Mouse (Mus musculus) urinary bladder, postnatal 10 days (tissue): ENCODE data around the gene Gjb1.

ENCODE experiments used
- DNase-seq: peaks from one replicate; pipeline ENCODE4 v3.0.0; 2022; ENCODE audit warnings: low spot score

Gjb1 gene

DNA sequence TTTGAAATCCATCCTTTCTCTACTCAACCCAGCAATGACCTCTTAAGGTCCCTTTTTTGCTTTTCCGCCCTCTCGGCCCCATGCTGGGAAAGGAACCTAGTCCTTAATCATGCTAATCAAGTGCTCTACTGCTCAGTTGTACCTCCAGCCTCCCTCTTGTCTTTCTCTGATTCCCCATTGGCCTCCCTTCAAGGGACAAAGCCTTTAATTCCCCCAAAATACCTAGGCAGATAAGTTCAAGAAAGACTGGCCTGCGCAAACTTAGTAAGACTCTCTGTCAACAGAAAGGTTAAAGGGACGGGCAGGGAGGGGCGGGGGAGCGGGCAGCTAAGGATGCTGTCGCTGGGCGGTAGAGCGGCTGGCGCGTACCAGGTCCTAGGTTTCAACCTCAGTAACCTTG lies 20.3 kb downstream of the Gjb1 start:
- DNase-seq, result no peak

DNA sequence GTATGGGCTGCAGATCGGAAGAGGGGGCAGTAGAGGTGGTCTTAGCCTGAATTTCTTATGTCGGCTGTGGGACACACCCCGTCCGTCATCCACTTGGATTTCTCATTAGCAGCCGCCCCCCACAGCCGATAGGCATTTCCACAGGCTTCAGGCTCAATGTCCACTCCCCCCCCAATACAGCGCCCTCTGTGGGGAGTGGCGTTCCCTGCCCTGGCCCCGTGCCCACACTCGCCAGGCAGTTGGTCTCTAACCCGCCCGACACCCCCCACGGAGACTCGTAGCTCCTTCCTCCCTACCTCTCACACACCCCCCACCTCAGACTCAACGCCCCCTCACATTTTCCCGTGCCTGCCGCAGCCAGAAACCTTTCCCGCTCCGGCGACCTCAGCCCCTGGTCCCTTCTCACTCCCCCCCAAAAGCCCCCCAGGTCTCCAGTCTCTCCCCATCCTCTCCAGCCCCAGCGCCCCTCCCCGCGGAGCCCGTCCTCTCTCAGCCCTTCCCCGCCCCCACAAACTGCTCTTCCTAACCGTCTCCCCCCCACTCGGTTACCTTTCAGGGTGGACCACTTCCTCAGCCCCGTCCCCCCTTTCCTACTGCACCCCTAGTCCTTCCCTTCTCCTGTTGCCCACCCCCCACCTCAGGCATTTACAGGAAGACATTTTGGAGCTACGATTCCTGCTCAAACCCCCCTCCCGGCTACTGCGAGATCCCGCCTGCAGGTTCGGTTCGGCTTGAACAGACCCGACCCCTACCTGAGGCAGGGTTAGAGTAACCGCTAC lies 43.0 kb downstream of the Gjb1 start:
- no peak for DNase-seq

DNA sequence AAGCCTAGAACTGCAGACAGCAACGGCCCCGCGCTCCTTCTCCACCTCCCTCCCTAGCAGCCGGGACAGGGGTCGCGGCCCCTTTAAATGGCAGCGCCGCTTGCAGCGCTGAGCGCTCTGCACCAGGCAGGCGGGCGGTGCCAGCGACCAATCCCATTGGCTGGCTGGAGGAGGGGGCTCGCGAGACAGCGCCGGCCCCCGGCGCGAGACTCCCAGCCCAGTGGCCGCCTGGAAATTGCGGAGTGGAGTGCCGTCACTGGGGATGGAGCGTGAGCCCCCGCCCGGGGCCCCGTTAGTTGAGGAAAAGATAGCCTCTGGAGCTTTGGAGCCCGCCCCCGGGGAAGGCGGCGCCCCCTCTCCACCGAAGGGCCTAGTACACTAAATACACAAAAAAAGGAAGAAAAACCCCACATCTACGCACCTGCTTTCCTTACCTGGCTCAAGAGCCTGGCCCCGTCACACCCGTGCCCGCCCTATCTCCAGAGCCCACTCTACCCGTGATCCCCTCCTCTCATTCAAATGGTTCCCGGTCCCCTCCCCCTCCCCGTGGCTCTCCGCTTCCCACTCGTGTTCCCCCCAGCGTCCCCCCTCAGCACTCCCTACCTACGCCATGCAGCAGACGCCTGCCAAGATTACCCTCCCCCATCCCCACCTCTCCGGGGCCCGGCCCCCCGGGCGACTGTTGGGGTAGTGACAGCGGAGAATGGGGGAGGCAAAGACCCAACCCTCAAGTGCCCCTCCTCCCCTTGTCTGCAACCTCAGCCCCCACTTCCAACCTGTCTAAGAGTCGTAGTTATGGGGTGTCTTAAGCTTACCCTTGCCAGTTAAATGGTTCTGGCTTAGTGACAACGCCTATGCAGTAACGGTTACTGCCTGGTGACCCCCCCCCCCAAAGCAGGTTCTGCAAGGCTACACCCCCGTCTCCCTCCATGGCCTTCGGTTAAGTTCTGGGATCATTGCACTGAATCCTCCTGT lies 43.8 kb downstream of the Gjb1 start:
- DNase-seq, result peak; percentile 54

DNA sequence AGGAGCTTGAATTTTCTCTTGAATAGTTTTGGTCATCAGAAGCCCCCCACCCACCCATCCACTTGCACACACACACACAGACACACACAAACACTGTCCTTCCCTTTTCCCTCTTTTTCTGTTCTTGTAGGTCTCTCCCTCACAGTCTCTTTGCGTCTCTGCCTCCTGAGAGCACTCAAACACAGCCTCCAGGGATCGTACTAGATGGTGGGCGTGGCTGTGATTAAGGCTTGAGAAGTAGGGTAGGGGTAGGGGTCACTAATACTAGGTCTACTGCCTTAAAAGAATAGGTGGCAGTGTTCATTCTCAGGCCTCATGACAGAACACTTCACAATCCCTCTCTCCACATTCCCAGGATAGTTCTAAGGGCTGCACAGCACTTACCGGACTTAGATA lies 44.5 kb downstream of the Gjb1 start, which contains the start of gene Zmym3:
Zmym3 (minus strand) TSS at position 150 of the 396 bp plus-strand sequence.
- DNase-seq, result no peak

DNA sequence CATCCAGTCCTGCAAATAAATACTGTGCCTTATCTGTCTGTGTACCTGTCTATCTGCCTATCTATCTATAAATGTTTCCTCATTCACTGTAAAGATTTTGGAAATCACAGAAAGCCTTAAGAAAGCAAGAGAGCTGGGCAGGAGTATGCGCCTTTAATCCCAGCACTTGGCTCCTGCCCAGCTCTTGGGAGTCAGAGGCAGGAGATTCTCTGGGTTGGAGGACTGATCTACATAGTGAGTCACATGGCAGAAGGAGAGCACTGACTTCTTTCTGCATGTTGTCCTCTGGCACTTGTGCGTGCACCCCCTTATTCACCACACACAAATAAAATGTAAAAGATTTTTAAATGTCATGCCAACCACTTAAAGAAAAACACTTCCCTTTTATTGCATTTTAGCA lies 47.3 kb downstream of the Gjb1 start:
- no peak for DNase-seq

DNA sequence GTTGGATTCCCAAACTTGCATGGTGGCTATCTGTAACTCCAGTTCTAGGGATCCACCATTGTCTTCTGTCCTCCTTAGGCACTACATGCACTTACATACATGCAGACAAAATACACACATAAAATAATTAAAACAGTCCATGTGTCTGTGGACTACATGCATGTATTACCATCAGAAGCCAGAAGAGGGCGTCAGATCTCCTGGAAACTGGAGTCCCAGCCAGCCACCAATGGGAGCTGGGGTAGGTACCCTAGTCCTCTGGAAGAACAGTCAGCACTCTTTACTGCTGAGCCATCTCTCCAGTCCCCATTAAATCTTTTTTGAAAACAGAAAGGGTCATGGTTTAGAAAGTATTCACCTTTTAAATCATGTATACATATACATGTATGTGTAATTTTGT lies 51.6 kb downstream of the Gjb1 start:
- no peak for DNase-seq

DNA sequence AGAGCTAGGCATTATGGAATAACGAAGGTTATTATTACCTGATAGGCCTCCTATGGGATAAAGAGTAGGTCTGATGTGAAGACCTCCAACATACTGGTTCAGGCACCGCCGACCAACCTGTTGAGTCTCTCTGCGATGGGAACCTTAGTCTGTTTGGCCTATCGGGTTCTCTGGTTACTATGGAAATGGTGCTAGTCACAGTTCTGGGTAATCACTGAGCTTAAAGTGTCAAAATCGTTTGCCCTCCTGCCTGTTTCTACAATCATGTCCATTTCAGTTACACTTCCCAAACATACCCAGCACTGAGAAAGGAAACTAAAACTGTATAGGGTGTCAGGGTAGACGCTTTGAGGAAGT lies 52.6 kb downstream of the Gjb1 start:
- DNase-seq, result no peak

DNA sequence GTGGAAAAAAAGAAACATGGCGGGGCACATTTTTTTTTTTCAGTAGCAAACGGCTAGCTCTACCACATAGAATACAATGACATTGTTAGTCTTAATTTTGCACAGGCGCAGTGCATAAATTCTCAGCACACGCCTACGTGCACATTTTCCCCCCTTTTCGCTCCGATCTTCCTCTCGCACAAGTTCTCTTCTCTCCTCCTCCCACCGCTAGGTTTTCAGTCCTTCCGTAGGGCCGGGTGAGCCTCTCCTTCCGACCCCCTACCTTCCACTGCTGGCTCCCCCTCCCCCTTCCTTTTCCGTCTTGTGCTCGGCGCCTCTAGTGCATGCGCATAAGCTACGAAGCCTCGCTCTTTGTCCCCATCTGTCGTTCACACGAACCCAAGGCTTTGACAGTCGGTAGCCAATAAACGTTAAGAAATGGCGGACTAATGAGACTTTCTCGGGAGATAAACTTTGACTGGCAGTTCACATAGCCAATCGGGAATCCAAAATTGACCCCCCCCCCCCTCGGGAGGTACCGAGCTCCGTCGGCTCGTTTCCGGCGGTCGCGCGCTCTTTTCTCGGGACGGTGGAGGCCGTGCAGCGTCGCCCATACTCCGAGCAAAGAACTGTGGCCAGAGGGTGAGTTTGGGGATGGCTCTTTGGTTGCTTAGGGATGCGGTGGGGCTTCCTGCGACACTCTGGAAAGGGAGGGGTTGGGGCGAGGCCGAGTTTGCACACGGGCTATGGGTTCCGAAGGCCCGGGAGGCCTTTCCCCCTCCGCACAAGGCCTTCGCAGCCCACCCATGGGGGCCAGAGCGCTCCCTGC lies 53.2 kb downstream of the Gjb1 start, which contains the start of gene Nono:
Nono (plus strand) TSS at position 177 of the 808 bp plus-strand sequence.
- peak; percentile 11 for DNase-seq

DNA sequence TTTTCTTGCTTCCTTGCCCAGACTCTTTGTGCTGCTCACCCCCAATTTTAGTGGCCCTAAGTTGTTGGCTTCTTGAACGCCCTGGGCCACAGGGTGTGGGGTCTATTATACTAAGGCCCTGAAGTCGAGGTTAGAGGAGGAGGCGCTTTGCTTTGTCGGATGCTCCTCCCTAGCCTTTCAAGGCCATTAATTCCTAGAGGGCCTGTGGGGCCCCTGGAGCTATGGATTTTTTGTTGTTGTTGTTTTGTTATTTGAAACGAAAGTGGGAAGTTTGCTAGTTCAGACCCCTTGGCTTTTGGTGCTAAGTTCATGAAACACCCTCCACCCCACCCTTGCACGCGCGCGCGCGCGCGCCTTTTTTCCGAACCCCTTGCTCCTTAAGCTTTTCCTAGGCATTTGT lies 53.8 kb downstream of the Gjb1 start:
- DNase-seq, result no peak
